9 mouse cellular contexts compared by ENCODE assay signal in the genomic region with DNA sequence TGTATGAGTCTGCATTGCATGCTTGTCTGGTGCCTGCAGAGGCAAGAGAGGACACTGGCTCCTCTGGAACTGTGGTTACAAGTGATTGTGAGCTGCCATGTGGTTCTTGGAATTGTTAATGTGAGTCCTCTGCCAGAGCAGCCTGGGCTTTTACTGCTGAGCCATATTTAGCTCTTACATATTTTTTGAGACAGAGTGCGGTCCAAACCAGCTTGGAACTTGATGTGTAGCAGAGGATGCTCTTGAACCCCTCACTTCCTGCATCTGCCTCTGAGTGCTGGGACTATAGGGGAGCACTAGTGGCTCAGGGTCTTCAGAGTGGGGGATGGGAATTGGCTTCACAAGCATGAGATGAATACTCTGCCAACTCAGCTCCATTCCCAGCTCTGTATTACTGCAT. TPM values are rescaled to one million over a fixed set of nuclear protein-coding genes. Genes with fewer than 3 reads are reported as not detected.
DNase-seq lines count a peak whose midpoint lies in the region; ATAC-seq lines count a peak whose summit lies in the region.
"Had no signal": no experiment of that assay in that cellular context is flagged by ENCODE, and none has a peak within 500 bp of the region (broad histone marks: within the 10 kb centered on the region; RNA-seq: fewer than 3 reads in every experiment).

No protein-coding gene starts in this region.

- H3K9ac ChIP-seq in hindbrain, embryonic 15.5 days, result no peak overlapping the region
- H3K9ac ChIP-seq: neural tube, embryonic 13.5 days had no signal

- H3K27me3 ChIP-seq in hindbrain, embryonic 15.5 days, result no peaks in the 10 kb centered on the region
- H3K27me3 ChIP-seq in hindbrain, embryonic 10.5 days (ENCODE audit: insufficient read depth, poor library complexity, severe bottlenecking), result no peaks in the 10 kb centered on the region
- H3K27me3 ChIP-seq: neural tube, embryonic 13.5 days had no signal

- WGBS in hindbrain, embryonic 15.5 days, result 96% methylated on average over 1 of the region's 1 CpGs
- 92% methylated on average over 1 of the region's 1 CpGs for WGBS in hindbrain, embryonic 10.5 days

- H3K4me2 ChIP-seq in hindbrain, embryonic 15.5 days, result no peak overlapping the region
- H3K4me2 ChIP-seq: neural tube, embryonic 13.5 days had no signal

- H3K9me3 ChIP-seq in hindbrain, embryonic 15.5 days, result no peaks in the 10 kb centered on the region
- no peaks in the 10 kb centered on the region for H3K9me3 ChIP-seq in hindbrain, embryonic 10.5 days
- H3K9me3 ChIP-seq: neural tube, embryonic 13.5 days had no signal

- no peak for DNase-seq in hindbrain, embryonic 10.5 days (ENCODE audit: low spot score)
- peak; percentile 85 for DNase-seq in adipocyte (ENCODE audit: low spot score)
- DNase-seq in frontal cortex, postnatal 36 days (ENCODE audit: low spot score in 2 of 2), result peak; percentile 50 to 74
- DNase-seq in layer of hippocampus, postnatal 36 days, result peak; percentile 48 to 49
- no peak for DNase-seq in c-Kit-positive CD71-positive TER-119-positive erythroid progenitor cells, embryonic 14.5 days (ENCODE audit: low spot score)
- DNase-seq in ovary, postnatal 10 days (ENCODE audit: low spot score), result no peak

- H3K4me1 ChIP-seq in hindbrain, embryonic 15.5 days (replicated peaks), result 0 out of 2 replicates have a peak, but pooled peaks cover 3% of the 10 kb centered on the region
- no peaks in the 10 kb centered on the region for H3K4me1 ChIP-seq in hindbrain, embryonic 10.5 days (replicated peaks)

- 0 out of 2 replicates have a peak, but pooled peaks have one; percentile 31 for ATAC-seq in hindbrain, embryonic 15.5 days (ENCODE audit: low FRiP score, low read depth)
- ATAC-seq in megakaryocyte-erythroid progenitor cell, adult 5-6 weeks (replicated peaks; ENCODE audit: low FRiP score, low TSS enrichment, poor library complexity, severe bottlenecking), result no peak

- no peaks in the 10 kb centered on the region for H3K36me3 ChIP-seq in hindbrain, embryonic 15.5 days
- no peaks in the 10 kb centered on the region for H3K36me3 ChIP-seq in hindbrain, embryonic 10.5 days
- H3K36me3 ChIP-seq: neural tube, embryonic 13.5 days had no signal

- H3K4me3 ChIP-seq in hindbrain, embryonic 15.5 days, result no peak overlapping the region
- no peak overlapping the region for H3K4me3 ChIP-seq in hindbrain, embryonic 10.5 days
- H3K4me3 ChIP-seq: neural tube, embryonic 13.5 days had no signal

- H3K27ac ChIP-seq in hindbrain, embryonic 15.5 days (replicated peaks), result no peak overlapping the region
- no peak overlapping the region for H3K27ac ChIP-seq in hindbrain, embryonic 10.5 days
- H3K27ac ChIP-seq: neural tube, embryonic 13.5 days had no signal

RNA-seq across cellular contexts. Expression of a gene that starts 10.0 kb away (rescaled TPM):
- polyA plus RNA-seq in hindbrain, embryonic 15.5 days (2015; fragmentation: Nextera tagmentation; extraction: Ambion mirVana), result 8.1 and 9.8 TPM in 2 replicates
- 8.3 and 9.9 TPM in 2 replicates for polyA plus RNA-seq in hindbrain, embryonic 10.5 days (2016; fragmentation: Nextera tagmentation; extraction: Ambion mirVana)
- total RNA-seq in layer of hippocampus, postnatal 36 days (2021), result 10 to 100 TPM; 13.1 to 13.6 TPM
- total RNA-seq in megakaryocyte-erythroid progenitor cell, adult 5-6 weeks (2014; fragmentation: Nextera tagmentation), result 32.6 and 42.0 TPM in 2 replicates
- 19.1 and 25.8 TPM in 2 replicates for total RNA-seq in megakaryocyte-erythroid progenitor cell, adult 5-6 weeks (2017)

RNA-seq across cellular contexts. Expression of a gene that starts 54.2 kb away (rescaled TPM):
- 185 and 191 TPM in 2 replicates for polyA plus RNA-seq in hindbrain, embryonic 15.5 days (2015; fragmentation: Nextera tagmentation; extraction: Ambion mirVana)
- 143 and 164 TPM in 2 replicates for polyA plus RNA-seq in hindbrain, embryonic 10.5 days (2016; fragmentation: Nextera tagmentation; extraction: Ambion mirVana)
- total RNA-seq in layer of hippocampus, postnatal 36 days (2021), result 10 to 100 TPM; 50.2 to 58.9 TPM
- total RNA-seq in megakaryocyte-erythroid progenitor cell, adult 5-6 weeks (2014; fragmentation: Nextera tagmentation), result 60.9 and 92.5 TPM in 2 replicates
- 39.4 and 40.3 TPM in 2 replicates for total RNA-seq in megakaryocyte-erythroid progenitor cell, adult 5-6 weeks (2017)

Comparison
In these comparisons a context has a peak if more than half of its experiments do, and no peak if none do; other contexts are left out.
1. DNase-seq: peak in adipocyte (single experiment), frontal cortex, postnatal 36 days (2 of 2) and layer of hippocampus, postnatal 36 days (2 of 2); none in hindbrain, embryonic 10.5 days (single experiment), c-Kit-positive CD71-positive TER-119-positive erythroid progenitor cells, embryonic 14.5 days (single experiment) and ovary, postnatal 10 days (single experiment).